Mouse (Mus musculus) CD8-positive naive resting alpha-beta T cell, adult 57 days (primary cell): ENCODE data around the gene Mbtd1. TPM values are rescaled to one million over a fixed set of nuclear protein-coding genes. Genes with fewer than 3 reads are reported as not detected.

Source experiments
- total RNA-seq: library from RNA; stranded (reverse); gene quantifications from one replicate; pipeline ENCODE4 v1.2.4, GENCODE M21; 2023

Mbtd1 gene
- total RNA-seq, result 69.9 TPM

DNA sequence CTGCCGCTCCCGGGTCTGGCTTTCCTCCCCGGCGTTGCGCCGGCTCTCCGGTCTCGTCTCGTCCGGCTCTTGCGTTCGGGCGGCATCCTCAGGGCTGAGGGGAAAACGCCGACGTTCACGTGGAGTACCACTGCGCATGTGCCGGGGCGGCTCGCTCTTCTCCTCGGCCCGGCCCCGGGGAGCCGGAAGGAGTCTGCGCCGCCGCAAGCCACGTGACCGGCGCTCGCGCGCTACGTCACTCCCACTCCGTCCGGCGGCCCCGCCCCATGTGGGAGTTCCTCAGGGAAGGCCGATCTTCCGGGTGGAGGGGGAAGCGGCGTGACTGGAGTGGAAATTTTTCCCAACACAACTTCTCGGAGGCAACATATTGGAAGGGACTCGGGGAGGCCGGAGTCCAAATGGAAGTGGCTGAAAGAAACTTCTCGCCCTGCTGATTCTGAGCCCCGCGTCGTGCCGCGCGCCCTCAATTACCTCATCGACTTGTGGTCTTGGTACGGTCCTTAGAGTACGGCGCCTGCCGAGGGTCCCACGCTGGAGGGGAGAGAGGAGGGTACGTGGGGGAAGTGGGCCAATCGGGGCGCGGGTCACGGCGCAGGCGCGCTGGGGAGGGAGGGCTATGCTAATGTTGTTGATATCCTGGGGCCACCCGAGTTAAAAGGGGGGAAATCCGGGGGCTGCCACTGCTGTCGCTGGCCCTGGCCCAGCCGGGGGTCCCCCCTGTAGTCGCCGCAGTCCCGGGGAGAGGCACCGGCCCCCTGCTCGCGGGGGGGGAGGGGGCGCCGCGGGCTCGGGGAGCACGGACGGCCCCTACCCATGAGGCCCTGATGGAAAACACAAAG, at the start of gene Mbtd1, which contains the start of gene Utp18:
Mbtd1 (plus strand) TSS at position 281 of the 839 bp plus-strand sequence.
Utp18 (minus strand) TSS at position 195 of the 839 bp plus-strand sequence.

DNA sequence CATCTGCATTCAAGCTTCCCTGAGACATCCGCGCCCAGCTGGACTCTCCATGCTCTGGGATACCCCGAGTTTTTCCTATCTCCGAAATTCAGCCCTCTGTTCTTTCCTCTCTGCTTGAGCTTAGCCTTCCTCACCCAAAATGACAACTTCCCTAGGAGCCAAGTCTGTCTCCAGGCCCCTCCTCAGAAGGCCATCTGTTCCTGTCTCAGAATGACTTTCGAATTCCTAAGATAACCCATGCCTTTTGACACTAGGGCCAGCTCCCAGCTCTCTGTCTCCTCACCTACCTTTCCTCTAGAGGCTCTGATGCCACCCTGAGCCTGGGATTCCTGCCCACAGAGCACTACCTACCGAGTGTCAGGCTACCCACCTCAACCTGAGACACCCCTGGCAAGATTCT, 70.5 kb downstream of the Mbtd1 start, which contains the start of gene Nme2:
Nme2 (minus strand) TSS at position 101 of the 400 bp plus-strand sequence.

DNA sequence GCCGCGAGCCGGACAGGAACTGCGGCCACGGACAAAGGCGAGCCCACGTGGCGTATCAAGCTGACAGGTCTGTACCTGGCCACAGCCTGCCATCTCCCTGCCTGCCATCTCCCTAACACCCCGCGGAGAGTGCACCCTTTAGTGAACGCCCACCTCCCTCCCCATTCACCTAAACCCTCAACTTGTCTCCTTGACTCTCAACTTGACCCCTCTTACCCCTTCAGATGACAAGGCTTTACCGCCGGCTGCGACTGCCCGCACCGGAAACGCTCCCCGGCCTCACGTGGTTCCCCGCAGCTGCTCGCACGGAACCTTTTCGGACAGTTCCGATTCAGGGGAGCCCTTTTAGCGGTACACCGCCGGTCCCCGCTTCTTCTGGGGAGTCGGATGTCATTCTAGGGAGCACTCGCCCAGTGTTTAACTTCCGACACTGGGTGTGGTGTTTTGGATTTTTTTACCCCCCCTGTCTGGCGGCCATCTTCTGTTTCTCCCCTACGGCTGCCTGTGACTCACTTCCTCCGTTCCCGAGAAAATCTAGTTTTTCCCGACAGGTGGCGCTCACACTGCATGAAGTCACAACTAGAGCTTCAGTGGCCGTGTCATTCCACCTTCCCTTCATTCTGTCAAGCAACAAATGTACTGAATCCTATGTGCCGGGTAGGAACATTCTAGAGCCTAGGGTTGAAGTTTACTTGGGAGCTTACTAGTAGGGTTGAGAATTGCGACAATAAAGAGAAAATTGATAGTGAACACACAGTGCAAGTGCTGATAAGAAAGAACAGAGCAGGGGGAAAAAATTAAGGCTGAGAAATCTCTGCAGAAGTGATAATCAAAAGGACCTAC, 82.6 kb downstream of the Mbtd1 start, which contains the start of the genes Gm20390 and Nme1:
Gm20390 (minus strand) TSS at position 289 of the 843 bp plus-strand sequence.
Nme1 (minus strand) TSS at position 517 of the 843 bp plus-strand sequence.

DNA sequence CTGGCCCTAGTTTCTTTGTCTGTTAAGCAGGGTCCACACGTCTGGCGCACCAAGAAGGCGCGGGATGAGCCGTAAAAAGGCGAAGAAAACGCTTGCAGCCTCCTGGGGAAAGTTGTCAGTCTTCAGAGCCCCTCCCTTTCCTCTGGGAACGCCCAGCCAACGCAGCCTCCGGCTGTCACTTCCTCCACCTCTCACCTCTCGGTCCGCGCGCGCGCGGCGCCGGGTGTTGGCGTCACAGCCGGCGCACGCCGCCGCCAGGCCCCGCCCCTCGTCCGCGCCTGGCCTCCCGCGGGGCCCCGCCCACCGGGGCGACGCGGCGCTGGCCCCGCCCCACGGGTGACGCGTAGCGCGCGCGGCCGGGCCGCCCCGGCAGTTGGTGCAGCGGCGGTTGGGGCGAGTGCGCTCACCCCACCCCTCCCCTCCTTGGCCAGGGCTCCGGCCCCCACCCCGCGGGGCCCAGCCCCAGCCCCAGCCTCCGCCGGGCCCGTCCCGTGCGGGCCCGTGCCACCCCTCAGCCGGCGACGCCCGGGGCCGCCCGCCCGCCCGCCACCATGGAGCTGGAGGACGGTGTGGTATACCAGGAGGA, 110.2 kb downstream of the Mbtd1 start, which contains the start of gene Spag9:
Spag9 (plus strand) TSS at position 372 of the 586 bp plus-strand sequence.

Other genes with a start within 250 kb of the Mbtd1 start
- gene Utp18, start 86 bp upstream of the Mbtd1 start, total RNA-seq, result 57.3 TPM
- gene Nme2, start 70.4 kb downstream of the Mbtd1 start, total RNA-seq, result 241 TPM
- gene Gm20390, start 82.4 kb downstream of the Mbtd1 start, total RNA-seq, result 61.1 TPM
- gene Nme1, start 82.7 kb downstream of the Mbtd1 start, total RNA-seq, result 32.0 TPM
- gene Spag9, start 110.2 kb downstream of the Mbtd1 start, total RNA-seq, result 68.6 TPM